Mouse (Mus musculus) liver, adult 2 months (tissue): ENCODE results near the gene Mfge8. TPM values are rescaled to one million over a fixed set of nuclear protein-coding genes. Genes with fewer than 3 reads are reported as not detected.

Experiments used
- DNase-seq: peaks from one replicate; pipeline ENCODE4 v3.0.0-alpha.2; 2011; ENCODE audit warnings: low read depth, low spot score; ENCODE audit errors: extremely low read depth
- H3K27ac ChIP-seq: fragments of 200-500 bp; replicated peaks from 2 replicates; pipeline ENCODE4 v1.5.1; 2012; ENCODE audit warnings: low read depth, mild to moderate bottlenecking, control low read depth, inconsistent platforms, low read length; ENCODE audit not compliant: insufficient read depth
- H3K27me3 ChIP-seq: fragments of 200-500 bp; 2 replicates; pipeline ENCODE4 v1.6.1; 2012; ENCODE audit warnings: mild to moderate bottlenecking, moderate library complexity, low read length, inconsistent platforms; ENCODE audit not compliant: control insufficient read depth, insufficient read depth
- H3K36me3 ChIP-seq: fragments of 200-500 bp; 2 replicates; pipeline ENCODE4 v1.6.1; 2012; ENCODE audit warnings: low read length, inconsistent platforms; ENCODE audit not compliant: control insufficient read depth, insufficient read depth
- H3K4me1 ChIP-seq: fragments of 200-500 bp; 2 replicates; pipeline ENCODE4 v1.6.1; 2011; ENCODE audit warnings: low read length; ENCODE audit not compliant: control insufficient read depth, insufficient read depth
- H3K4me3 ChIP-seq: fragments of 200-500 bp; 2 replicates; pipeline ENCODE4 v1.5.1; 2011; ENCODE audit warnings: low read depth, mild to moderate bottlenecking, control low read depth, low read length, moderate library complexity; ENCODE audit not compliant: insufficient read depth
- H3K79me2 ChIP-seq: fragments of 200-500 bp; 2 replicates; pipeline ENCODE4 v1.6.1; 2012; ENCODE audit warnings: inconsistent platforms, mild to moderate bottlenecking, low read length, moderate library complexity; ENCODE audit not compliant: control insufficient read depth, insufficient read depth
- H3K9ac ChIP-seq: fragments of 200-500 bp; 2 replicates; pipeline ENCODE4 v1.6.1; 2012; ENCODE audit warnings: low read depth, mild to moderate bottlenecking, control low read depth, inconsistent platforms, low read length
- CTCF ChIP-seq: fragments of 200-500 bp; IDR thresholded peaks from 2 replicates; pipeline ENCODE4 v1.5.1; 2011; ENCODE audit warnings: low read depth, low read length, control low read depth
- POLR2A ChIP-seq: fragments of 200-500 bp; IDR thresholded peaks from 2 replicates; pipeline ENCODE4 v1.6.1; 2011; ENCODE audit warnings: low read length, control low read depth; ENCODE audit not compliant: insufficient read depth; ENCODE audit errors: extremely low read depth
- WGBS: fragments of 180-500 bp; shearing (Covaris S2); methylation state at CpG from one replicate; pipeline ENCODE4 v1.1.7; 2018; 5-methylcytosine and 5-hydroxymethylcytosine counted together
- polyA plus RNA-seq: library from polyadenylated mRNA; depleted of rRNA; stranded (reverse); fragments of >200 nt; gene quantifications from 2 replicates; pipeline ENCODE4 v1.2.3, GENCODE M21; 2012
- total RNA-seq: library from RNA; depleted of rRNA; stranded (reverse); fragments of >200 nt; gene quantifications from 2 replicates; pipeline ENCODE4 v1.2.3, GENCODE M21; 2014

Gene Mfge8
- total and polyA plus RNA-seq, 2 experiments = 12.2 to 20.4 TPM

- H3K27me3 ChIP-seq = no peaks in the 10 kb centered on the region
- H3K4me3 ChIP-seq = no peak overlapping the region
- no peak for DNase-seq
- no peaks in the 10 kb centered on the region for H3K79me2 ChIP-seq
- H3K36me3 ChIP-seq = no peaks in the 10 kb centered on the region
- no peak overlapping the region for H3K27ac ChIP-seq
- H3K9ac ChIP-seq = no peak overlapping the region
- TF ChIP-seq POLR2A (no peak), CTCF (no peak)
- H3K4me1 ChIP-seq = no peaks in the 10 kb centered on the region
- WGBS = 98% methylated on average over 2 of the region's 2 CpGs
These were observed 38.7 kb upstream of the Mfge8 start for GRCm38 (mm10) chr7:79187591-79187990.

- WGBS = 64% methylated on average over 1 of the region's 1 CpGs
- Histone ChIP-seq H3K4me1 (no peaks in the 10 kb centered on the region), H3K27me3 (no peaks in the 10 kb centered on the region), H3K27ac (no peak overlapping the region), H3K9ac (no peak overlapping the region), H3K36me3 (no peaks in the 10 kb centered on the region), H3K79me2 (no peaks in the 10 kb centered on the region), H3K4me3 (no peak overlapping the region)
- no peak for DNase-seq
- TF ChIP-seq POLR2A (no peak), CTCF (no peak)
These were observed 34.6 kb upstream of the Mfge8 start for GRCm38 (mm10) chr7:79183417-79183816.

DNA sequence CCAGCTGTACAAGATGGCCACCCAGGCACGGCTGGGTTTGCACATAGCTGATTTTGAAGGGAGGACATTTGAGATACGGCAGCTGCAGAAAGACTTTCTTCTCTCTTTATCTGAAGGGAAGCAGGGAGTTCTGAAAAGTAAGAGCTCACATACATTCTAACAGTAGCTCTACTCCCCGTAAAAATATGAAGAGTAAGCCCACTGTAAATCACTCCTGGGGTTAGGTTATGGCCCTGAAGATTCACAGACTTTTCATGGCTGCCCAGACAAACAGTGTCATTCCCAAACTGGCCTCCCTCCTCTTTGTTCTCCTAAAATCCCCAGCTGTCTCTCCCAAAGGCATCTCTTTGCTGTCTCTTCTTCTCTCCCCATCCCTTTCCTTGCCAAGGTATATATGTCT is 24.9 kb upstream of the Mfge8 start:
- no peaks in the 10 kb centered on the region for H3K27me3 ChIP-seq
- H3K4me1 ChIP-seq = no peaks in the 10 kb centered on the region
- no peak overlapping the region for H3K27ac ChIP-seq
- 86% methylated on average over 3 of the region's 3 CpGs for WGBS
- TF ChIP-seq POLR2A (no peak), CTCF (no peak)
- H3K36me3 ChIP-seq = no peaks in the 10 kb centered on the region
- no peaks in the 10 kb centered on the region for H3K79me2 ChIP-seq
- no peak for DNase-seq
- no peak overlapping the region for H3K4me3 ChIP-seq
- no peak overlapping the region for H3K9ac ChIP-seq

GRCm38 (mm10) chr7:79171782-79172181 is 22.9 kb upstream of the Mfge8 start:
- Histone ChIP-seq H3K79me2 (no peaks in the 10 kb centered on the region), H3K4me3 (no peak overlapping the region), H3K9ac (no peak overlapping the region), H3K36me3 (no peaks in the 10 kb centered on the region), H3K4me1 (no peaks in the 10 kb centered on the region), H3K27ac (no peak overlapping the region), H3K27me3 (no peaks in the 10 kb centered on the region)
- 53% methylated on average over 1 of the region's 1 CpGs for WGBS
- peak; percentile 4 for DNase-seq
- TF ChIP-seq POLR2A = no peak
- no peak for TF ChIP-seq CTCF

- Histone ChIP-seq H3K36me3 (no peaks in the 10 kb centered on the region), H3K79me2 (no peaks in the 10 kb centered on the region), H3K27me3 (no peaks in the 10 kb centered on the region), H3K4me3 (no peak overlapping the region), H3K4me1 (no peaks in the 10 kb centered on the region), H3K27ac (no peak overlapping the region), H3K9ac (no peak overlapping the region)
- DNase-seq = no peak
- TF ChIP-seq CTCF (no peak), POLR2A (no peak)
- 76% methylated on average over 14 of the region's 14 CpGs for WGBS
These were observed 18.2 kb upstream of the Mfge8 start for GRCm38 (mm10) chr7:79167006-79167562.

DNA sequence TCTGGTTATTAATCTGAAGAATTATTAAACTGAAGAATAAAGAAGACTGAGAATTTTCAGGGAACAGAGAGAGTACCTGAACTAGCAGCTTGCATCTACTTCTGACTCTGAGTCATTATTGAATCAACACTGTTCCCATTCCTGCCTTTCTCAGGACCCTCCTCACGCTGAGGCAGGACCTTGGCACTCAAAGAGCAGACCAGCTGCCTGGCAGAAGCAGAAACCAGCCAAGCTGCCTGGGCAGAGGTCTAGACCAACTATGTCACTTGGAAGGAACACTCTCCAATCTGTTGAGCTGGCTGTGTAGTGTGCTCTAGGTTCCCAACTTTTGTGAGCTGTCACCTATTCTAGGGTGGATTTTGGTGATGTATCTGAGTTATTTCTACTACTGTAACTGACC is 10.5 kb upstream of the Mfge8 start:
- Histone ChIP-seq H3K27ac (no peak overlapping the region), H3K27me3 (no peaks in the 10 kb centered on the region), H3K79me2 (no peaks in the 10 kb centered on the region), H3K4me1 (no peaks in the 10 kb centered on the region), H3K4me3 (no peak overlapping the region), H3K36me3 (no peaks in the 10 kb centered on the region), H3K9ac (no peak overlapping the region)
- TF ChIP-seq POLR2A (no peak), CTCF (no peak)
- no peak for DNase-seq
- 70% methylated on average over 1 of the region's 1 CpGs for WGBS
